Mouse (Mus musculus): ENCODE data around the gene Kcmf1.
A peak's percentile ranks its signal among the peaks of the same experiment; 100 is the strongest.
"Not testable (repeated sequence)": the region's sequence is repeated elsewhere in the genome, so short reads cannot be mapped to it uniquely, and the experiment has no call there.

Gene Kcmf1

DNA sequence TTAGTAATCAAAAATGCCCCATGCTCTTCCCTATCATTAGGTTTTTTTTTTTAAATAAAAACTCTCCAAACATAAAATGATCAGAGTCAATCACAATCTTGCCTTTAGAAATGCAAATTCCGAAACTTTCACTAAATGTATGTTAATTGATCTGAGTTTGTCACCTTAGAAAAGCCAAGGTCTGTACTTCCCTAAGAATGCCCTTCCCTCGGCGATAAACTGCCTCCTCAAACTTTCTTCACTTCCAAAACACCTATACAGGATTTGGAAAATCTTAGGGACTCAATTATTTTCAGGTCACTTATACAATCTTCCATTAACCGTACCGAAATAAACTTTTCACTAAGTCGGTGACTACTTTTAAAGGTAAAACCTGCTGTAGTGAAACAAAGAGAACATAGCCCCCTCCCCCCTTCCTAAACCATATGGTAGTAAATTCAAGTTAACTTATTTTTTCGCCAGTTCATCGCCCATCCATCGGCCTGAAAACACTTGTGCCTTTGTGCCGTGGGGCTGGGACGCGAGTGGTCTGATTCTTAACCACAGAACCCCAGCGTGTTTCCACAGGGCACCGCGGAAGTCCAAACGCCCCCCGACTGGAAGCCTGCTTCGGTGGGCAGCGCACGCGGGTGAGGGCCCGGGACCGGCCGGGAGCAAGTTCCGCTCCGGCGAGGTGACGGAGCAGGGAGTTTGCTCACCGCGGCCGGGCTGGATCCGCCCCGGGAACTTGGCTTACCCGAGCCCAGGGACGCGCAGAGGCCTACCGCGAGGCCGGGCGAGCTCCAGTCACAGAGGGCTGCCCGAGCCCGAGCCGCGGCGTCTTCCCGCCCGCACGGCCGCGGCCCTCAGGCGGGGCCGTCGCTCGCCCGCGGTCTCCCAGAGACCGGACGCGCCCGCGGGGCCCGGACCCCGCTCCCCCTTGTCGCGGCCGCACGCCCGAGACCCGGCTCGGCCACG, 1.3 kb downstream of the Kcmf1 start:
- peak; percentile 44 for DNase-seq (ENCODE audit: low read depth)

DNA sequence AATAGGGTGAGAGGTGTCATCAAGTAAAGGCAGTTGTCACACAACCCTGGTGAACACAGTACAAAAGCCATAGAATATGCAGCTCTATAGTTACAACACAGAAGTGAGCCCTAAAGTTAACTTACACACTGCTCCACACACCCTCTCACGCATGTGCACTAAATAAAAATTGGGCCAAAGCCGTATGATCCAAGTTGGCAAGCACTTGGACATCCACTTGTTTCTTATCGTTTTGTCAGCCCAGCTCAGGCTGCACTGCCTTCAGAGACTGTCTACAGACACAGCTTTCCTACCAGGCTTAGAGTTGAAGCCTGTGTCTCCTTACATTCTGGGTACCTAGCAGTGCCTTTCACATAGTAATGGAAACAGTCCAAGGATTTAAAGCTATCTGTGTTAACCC, 4.8 kb downstream of the Kcmf1 start:
- no peak for DNase-seq (ENCODE audit: low read depth)

DNA sequence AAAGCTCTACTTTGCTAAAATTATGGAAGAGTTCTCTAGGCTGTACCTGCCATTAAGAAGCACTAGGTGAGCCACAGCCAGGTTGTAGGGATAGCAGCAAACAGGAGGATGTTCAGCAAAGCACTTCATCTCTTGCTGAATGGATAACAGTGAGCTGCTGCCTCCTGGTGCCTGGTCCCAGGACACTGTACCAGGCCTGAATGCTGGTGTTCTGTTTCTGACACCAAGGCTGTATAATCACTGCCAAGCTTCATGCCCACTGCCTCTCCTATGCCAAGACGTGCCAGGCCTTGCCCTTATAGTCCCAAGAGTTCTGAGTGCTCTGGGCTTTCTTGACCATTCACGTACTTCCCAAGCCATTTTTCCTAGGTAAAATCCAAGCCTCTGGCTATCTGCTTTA, 8.5 kb downstream of the Kcmf1 start:
- no peak for DNase-seq (ENCODE audit: low read depth)

DNA sequence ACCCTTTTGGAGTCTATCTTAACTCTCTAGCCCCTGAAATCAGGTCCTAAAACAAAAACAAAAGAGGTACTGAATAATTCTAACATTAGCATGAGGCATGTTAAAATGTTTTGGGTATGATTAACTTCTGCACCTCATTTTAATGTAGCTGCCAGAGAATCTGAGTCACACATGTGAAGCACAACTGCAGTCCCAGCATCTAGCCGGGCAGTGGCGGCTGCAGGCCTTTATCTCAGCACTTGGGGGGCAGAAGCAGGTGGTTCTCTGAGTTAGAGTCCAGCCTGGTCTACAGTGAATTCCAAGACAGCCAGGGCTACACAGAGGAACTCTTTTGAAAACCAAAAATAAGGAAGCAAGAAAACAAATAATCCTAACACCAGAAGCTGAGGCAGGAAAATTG, 11.1 kb downstream of the Kcmf1 start:
- no peak for DNase-seq (ENCODE audit: low read depth)

DNA sequence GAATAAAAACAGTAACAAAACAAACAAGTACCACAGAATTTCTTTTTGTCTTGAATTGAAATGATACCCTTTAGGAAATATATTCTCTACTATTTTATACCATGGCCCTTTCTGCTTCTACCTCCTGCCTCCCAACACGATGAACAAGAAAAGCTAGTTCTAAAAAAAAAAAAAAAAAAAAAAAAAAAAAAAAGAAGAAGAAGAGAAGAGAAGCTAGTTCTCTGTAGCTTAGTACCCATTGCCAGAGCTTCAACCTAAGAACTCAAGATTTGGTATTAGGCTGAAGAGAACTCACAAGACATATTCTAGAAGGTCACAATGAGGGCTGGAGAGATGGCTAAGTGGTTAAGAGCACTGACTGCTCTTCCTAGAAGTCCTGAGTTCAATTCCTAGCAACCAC, 14.5 kb downstream of the Kcmf1 start:
- no peak for DNase-seq (ENCODE audit: low read depth)

DNA sequence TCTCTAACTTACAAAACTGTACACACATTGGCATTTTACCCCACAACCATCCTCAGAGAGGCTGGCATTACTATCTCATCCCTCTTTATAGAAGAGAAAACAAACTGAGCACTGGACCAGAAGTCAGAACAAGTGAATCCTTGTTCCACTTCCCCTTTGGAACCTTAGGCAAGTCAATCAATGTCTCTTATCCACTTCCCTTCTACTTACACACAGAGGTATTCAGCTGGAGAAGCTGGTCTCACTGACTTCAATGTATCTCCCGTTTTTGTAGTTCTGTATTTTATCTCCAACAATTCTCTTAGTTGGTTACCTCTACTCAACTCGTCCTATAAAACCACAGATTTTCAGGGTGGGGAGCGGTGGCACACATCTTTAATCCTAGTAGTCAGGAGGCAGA, 15.0 kb downstream of the Kcmf1 start:
- DNase-seq (ENCODE audit: low read depth), result no peak

DNA sequence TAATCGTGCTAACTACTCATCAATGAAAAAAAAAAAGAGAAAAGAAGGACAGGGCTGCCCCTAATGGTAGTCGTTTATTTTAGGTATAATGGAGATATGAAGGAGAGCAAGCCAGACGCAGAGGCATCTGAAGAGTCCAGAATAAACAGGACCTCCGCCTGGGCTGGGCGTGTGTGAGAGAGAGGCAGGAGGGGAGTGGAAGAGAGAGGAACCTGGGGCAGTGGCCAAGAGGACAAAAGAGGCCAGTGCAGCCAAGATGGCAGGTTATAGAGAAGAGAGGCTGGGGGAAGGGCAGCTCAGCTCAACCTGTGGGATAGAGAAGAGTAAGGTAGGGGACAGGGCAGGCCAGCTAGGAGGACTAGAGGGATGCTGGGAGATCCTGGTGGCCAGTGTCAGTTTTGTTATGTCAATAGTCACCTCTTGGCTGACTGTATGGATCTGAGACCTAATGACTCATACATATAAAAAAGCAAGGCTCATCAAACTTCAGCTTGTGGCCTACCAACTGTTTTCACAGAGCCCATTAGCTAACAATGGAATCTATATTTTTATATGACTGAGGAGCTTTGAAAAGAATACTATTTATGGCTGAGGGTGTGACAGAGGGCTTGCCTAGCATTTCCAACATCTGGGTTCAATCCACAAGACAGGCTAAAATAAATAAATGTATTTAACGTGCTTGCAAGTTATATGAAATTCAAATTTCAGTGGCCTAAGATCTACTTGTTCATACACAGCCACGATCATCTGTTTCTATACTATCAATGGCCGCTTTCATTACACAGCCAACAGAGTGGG, 16.9 kb downstream of the Kcmf1 start:
- DNase-seq (ENCODE audit: low read depth), result peak; percentile 46

DNA sequence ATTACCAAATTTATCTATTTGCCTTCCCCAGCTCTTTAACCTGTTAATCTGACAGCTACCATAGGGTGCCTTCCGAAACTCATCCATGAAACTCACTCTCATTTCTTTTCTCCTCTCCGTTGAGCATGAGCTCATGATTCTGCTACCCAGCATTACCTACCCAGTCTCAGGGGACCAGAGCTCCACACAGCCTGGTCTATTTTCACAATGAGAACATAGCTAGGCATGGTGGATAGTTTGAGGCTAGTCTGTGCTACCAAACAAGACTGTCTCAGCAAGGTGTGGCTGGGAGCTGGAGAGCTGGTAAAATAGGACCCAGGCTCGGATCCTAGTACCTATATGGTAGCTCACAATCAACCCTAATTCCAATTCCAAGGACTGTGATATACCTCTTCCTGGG, 17.6 kb downstream of the Kcmf1 start:
- DNase-seq (ENCODE audit: low read depth), result no peak

DNA sequence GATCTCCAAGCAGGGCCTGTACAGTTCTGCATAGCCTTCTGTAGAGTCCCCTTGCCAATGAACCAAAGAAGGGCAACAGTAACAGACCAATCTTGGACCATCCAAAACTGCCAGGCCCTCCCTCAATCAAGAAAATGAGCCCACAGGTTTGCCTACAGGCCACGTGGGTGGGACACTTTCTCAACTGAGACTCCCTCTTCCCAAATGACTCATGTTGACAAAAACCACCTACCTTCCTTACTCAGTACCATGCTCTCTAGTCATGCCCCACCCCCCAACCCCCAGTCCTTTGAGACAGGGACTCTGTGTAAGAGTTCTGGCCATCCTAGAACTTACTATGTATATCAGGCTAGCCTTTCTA, 18.2 kb downstream of the Kcmf1 start:
- peak; percentile 92 for DNase-seq (ENCODE audit: low read depth)

DNA sequence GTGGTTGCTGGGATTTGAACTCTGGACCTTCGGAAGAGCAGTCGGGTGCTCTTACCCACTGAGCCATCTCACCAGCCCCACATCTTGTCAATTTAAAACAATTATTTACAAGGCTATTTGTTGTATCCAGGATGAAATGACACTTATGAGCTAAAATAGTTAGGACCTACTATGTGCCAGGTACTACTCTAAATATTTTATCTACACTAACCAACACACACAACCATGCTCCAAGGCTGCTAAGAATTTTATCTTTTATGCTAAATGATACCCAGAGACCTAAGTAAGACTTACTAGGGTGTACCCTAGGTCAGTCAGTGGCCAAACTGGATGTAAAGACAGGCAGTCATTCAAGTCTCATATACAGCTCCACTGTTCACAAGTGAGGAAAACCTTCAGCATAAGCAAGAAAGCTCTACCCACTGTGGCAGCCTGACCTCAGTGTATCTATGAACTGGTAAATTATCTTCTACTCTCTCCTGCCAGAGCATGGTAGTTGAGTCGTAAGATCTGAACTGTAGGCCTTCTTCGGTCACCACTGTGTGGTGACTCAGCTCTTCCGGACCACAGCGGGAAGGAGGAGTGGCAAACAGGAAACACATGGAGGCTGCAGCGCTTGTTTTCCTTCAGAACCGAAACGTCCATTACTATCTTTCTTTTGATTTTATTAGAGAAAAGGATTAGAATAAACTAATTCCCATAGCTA, 18.7 kb downstream of the Kcmf1 start:
- DNase-seq (ENCODE audit: low read depth), result peak; percentile 96

DNA sequence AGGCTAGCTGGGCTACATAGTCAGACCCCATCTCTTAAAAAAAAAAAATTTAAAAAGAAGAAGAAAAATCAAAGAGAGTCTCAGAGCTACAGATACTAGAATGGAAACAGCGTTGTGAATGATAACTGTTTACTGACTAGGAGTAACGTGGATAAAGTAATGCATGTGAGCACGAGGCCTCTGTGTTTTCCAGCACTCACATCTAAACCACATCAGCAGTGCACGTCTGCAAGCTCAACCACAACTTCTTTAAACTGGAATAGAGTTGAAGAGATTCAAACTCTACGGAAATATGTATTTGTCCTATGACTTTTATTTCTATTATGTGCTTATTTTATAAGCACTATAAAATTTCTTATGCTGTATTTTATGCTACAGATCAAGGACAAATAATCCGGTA, 23.1 kb downstream of the Kcmf1 start:
- DNase-seq (ENCODE audit: low read depth), result no peak

DNA sequence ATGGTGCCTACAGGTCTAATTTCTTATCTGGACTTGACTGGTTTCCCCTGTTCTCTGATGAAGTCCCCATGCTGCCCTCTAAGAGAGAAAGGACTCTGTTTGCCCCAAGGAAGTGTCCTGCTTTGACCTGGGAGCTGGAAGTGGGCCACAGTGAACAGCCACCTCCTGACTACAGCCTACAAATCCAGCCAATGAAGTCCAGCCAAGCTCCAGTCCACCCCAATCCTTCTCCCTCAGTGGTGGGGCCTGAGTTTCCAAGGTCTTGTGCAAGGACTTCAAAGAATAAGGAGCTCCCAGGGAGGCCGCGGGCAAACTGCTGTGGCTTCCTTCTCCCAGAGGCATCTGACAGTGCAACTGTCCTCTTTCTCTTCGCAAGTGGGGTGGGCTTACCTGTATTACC, 26.4 kb downstream of the Kcmf1 start:
- no peak for DNase-seq (ENCODE audit: low read depth)

DNA sequence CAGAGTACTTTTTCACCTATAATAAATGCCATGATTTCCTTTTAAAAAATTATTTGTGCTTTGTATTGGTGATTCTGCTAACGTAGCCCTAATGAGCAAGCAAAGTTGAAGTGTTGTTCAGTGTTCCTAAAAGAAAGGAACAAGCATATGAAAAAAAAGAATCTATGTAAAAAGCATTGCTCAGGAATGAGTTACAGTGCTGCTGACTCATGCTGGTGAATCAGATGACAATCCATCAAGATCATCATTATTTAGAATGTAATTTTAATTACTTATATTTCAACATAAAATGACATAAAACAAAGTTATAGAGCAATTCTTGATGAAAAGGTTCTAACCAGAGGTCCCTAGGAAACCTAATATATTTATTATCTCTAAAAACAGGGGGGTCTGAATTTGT, 27.5 kb downstream of the Kcmf1 start:
- no peak for DNase-seq (ENCODE audit: low read depth)

DNA sequence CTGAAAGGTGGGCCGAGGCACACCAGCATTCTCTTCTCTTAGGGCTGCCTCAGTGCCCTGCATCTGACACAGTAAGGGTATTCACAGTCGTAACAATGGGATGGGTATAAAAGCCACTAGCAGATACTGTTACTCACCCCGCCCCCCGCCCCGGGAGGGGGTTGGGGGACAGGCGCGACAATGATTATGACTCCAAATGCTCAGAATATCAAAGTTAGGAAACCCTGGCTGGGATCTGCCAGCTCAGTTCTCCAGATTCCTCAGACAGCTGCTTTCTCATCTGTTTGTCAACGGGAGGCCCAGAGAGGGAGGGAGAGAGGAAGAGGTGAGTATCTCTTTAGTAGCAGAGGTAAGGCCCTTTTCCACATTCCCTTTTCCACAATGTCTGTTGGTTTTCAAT, 30.2 kb downstream of the Kcmf1 start:
- no peak for DNase-seq (ENCODE audit: low read depth)

DNA sequence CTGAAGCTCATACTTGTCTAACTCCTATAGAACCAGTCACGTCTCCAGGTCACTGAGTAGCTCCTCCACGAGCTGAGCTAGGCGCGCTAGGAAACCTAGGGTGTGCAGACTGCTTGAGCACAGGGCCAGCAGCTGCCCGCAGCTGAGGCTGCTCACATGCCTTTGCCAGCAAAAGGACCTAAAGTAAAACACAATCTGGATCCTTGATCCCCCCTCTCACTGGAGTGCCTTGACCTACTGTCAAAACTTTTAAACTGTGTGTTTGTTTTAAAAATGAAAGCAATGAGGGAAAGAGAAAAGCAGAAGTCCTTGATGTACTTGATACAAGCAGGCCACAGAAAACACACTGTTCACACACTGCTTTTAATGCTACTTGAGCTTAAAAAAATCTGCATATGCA, 31.1 kb downstream of the Kcmf1 start:
- peak; percentile 47 for DNase-seq (ENCODE audit: low read depth)

DNA sequence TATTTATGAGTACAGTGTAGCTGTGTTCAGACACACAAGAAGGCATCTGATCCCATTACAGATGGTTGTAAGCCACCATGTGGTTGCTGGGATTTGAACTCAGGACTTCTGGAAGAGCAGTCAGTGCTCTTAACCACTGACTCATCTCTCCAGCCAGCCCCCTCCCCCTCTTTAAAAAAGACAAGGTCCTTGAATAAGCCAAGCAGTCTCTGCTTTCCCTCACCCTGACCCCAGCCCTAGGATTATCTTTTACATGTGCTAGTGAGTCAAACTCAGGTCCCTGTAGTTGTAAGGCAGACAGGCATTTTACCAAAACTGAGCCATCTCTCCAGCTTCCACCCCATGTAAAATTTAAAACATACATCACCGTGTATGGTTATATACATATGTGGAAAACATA, 32.0 kb downstream of the Kcmf1 start:
- DNase-seq (ENCODE audit: low read depth), result no peak

DNA sequence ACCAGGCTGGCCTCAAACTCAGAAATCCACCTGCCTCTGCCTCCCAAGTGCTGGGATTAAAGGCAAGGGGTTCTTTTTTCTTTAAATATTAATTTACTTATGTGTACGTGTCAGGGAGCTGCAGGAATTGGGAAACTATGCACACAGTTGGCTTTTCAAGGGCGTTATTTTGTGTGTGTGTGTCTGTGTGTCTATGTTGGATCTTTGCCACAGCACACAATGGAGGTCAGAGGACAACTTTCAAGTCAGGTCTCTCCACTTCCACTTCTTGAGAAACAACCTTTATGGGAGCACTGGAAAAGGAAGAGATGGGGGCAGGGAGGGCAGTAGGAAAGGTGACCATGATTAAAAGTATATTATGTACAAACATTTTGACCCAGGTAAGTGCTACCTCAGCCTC, 33.5 kb downstream of the Kcmf1 start:
- no peak for DNase-seq (ENCODE audit: low read depth)

DNA sequence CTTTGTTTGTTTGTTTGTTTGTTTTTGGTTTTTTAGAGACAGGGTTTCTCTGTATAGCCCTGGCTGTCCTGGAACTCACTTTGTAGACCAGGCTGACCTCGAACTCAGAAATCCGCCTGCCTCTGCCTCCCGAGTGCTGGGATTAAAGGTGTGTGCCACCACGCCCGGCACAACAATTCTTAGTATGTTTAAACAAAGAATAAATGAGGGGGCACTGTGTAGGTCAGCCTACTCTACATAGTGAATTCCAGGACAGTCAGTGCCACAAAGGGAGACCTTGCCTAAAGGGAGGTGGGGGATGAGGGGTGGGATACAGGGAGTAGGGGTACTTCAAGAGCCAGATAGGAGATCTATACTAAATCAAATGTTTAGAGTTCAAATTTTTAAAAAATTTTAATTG, 37.1 kb downstream of the Kcmf1 start:
- DNase-seq (ENCODE audit: low read depth), result not testable (repeated sequence)

DNA sequence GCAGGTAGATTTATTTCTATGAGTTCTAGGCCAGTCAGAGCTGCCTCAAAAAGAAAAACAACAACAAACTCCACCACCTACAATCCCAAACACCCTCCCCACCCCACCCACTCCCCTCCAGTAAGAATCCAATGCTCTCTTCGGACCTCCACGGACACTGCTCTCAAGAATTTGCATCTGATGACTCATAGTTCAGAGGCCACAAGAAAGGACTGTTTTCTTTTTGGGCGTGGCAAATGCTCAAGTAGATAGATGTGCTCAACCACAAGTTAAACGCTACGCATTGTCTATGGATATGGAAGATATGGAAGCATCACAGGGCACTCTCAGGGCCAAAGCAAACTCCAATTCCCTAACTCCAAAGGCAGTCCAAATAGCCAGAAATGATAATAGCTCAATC, 45.5 kb downstream of the Kcmf1 start:
- peak; percentile 54 for DNase-seq (ENCODE audit: low read depth)

DNA sequence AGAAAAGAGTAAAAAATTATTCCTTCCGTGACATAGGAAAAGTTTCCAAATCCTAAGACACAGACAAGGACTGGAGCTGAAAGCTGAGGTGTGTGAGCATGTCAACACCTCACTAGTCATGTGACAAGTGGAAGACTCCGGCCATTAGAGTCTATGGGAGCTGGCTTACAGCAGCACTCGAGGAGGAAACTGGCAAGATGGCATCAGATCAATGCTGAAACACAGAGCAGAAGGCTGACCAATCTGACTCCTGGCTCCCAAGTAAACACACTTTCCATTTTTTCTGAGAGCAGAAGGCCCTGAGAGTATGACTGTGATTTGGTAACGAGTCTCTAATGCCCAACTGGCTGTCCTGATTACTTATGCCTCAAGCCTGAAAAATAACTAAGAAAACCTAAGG, 47.6 kb downstream of the Kcmf1 start:
- DNase-seq (ENCODE audit: low read depth), result no peak

DNA sequence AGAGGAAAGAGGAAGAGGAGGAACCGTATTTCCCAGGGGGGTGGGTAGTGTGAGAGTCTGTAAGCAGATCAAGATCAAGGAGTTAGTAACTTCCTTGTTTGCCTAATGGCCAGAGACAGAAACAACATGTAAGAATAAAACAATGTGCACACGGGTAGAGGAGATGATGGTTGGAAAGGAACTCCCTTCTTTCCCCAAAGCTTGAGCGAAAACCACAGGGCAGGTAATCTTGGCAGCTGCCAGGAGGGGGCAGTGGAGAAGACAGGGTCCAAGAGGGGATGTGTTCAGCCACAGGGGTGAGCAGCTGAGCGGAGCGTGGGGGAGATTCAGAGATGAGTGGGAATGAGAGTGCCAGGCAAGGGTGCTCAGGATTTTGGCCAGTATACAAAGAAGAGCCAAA, 48.1 kb downstream of the Kcmf1 start:
- DNase-seq (ENCODE audit: low read depth), result peak; percentile 46

DNA sequence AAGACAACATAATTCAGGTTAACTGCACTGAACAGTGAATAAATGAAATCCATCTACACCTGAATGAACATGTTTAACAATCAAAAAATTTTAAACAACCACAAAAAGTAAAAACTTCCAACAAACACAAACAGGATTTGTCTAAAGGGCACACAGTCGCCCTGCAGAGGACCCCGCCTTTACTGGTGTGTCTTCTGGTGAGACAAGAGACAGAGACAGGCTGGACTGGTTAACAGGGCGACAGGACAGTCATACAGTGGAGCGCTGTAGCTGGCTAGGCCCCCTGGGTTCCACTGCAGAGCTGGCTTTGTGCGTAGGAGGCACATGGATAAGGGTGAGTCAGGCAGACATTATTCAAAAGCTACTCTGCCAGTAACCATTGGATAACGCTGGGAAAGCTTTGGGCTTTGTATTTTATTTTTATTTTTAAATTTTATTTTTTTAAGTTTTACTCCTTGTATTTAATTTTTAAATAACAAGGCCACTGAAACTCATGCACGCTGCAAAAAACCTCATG, 57.7 kb downstream of the Kcmf1 start:
- no peak for DNase-seq (ENCODE audit: low read depth)

Data from 416B (cell line).